Mouse (Mus musculus) limb, embryonic 13.5 days (tissue): Measurements from ENCODE around the gene Bcl2a1b. TPM values are rescaled to one million over a fixed set of nuclear protein-coding genes. Genes with fewer than 3 reads are reported as not detected.
"Not testable (repeated sequence)": the region's sequence is repeated elsewhere in the genome, so short reads cannot be mapped to it uniquely, and the experiment has no call there.

ENCODE experiments used
- ATAC-seq: fragments of 200-750 bp; cut with Nextera tagmentation; 2 replicates; pipeline ENCODE4 v1.8.0; 2017; ENCODE audit warnings: low read depth, moderate number of reproducible peaks, moderate TSS enrichment; ENCODE audit not compliant: low FRiP score
- H3K27ac ChIP-seq: fragments of 300-500 bp; sonication (generic); 2 replicates; pipeline ENCODE4 v1.5.1; 2015; ENCODE audit warnings: inconsistent platforms, mild to moderate bottlenecking, moderate library complexity
- H3K27me3 ChIP-seq: fragments of 300-500 bp; sonication (generic); 2 replicates; pipeline ENCODE4 v1.6.1; 2015; ENCODE audit warnings: mild to moderate bottlenecking, inconsistent platforms
- H3K36me3 ChIP-seq: fragments of 300-500 bp; sonication (generic); 2 replicates; pipeline ENCODE4 v1.6.1; 2015; ENCODE audit warnings: inconsistent platforms, mild to moderate bottlenecking, moderate library complexity
- H3K4me1 ChIP-seq: fragments of 300-500 bp; sonication (generic); 2 replicates; pipeline ENCODE4 v1.6.1; 2015; ENCODE audit warnings: inconsistent platforms
- H3K4me2 ChIP-seq: fragments of 300-500 bp; sonication (generic); replicated peaks from 2 replicates; pipeline ENCODE4 v1.6.1; 2015; ENCODE audit warnings: inconsistent platforms, mild to moderate bottlenecking, moderate library complexity
- H3K4me3 ChIP-seq: fragments of 300-500 bp; sonication (generic); 2 replicates; pipeline ENCODE4 v1.5.1; 2015; ENCODE audit warnings: moderate library complexity, mild to moderate bottlenecking, inconsistent platforms
- H3K9ac ChIP-seq: fragments of 300-500 bp; sonication (generic); 2 replicates; pipeline ENCODE4 v1.6.1; 2015; ENCODE audit warnings: mild to moderate bottlenecking, inconsistent platforms
- H3K9me3 ChIP-seq: fragments of 300-500 bp; sonication (generic); 2 replicates; pipeline ENCODE4 v1.6.1; 2016; ENCODE audit warnings: inconsistent platforms
- WGBS: fragments of 180-500 bp; shearing (Covaris S2); methylation state at CpG from one replicate; pipeline ENCODE4 v1.1.7; 2015; 5-methylcytosine and 5-hydroxymethylcytosine counted together
- polyA plus RNA-seq: library from polyadenylated mRNA; unstranded; fragments of >200 nt; fragmentation: Nextera tagmentation; extraction: Ambion mirVana; gene quantifications from 2 replicates; pipeline ENCODE4 v1.2.1, GENCODE M21; 2015

Gene Bcl2a1b
- polyA plus RNA-seq = 1.1 and 1.8 TPM in 2 replicates

- 83% methylated on average over 5 of the region's 5 CpGs for WGBS
Measured at GRCm38 (mm10) chr9:89198969-89199416, at the start of gene Bcl2a1b, which contains the start of gene Gm29094. TSS of gene Bcl2a1b (plus strand) at chr9:89199209. TSS of gene Gm29094 (plus strand) at chr9:89199379.

GRCm38 (mm10) chr9:89172539-89172938 lies 26.5 kb upstream of the Bcl2a1b start:
- not testable (repeated sequence) for ATAC-seq, H3K4me1 ChIP-seq

More at GRCm38 (mm10) chr9:89198969-89199416, at the start of gene Bcl2a1b, which contains the start of gene Gm29094:
- not testable (repeated sequence) for H3K27ac ChIP-seq, H3K9me3 ChIP-seq, H3K4me1 ChIP-seq, H3K27me3 ChIP-seq, H3K9ac ChIP-seq, H3K4me2 ChIP-seq, ATAC-seq, H3K36me3 ChIP-seq, H3K4me3 ChIP-seq

GRCm38 (mm10) chr9:89178833-89179232 lies 20.2 kb upstream of the Bcl2a1b start:
- H3K4me1 ChIP-seq, H3K36me3 ChIP-seq, ATAC-seq, H3K4me3 ChIP-seq, H3K4me2 ChIP-seq, H3K27ac ChIP-seq, H3K9ac ChIP-seq, H3K9me3 ChIP-seq, H3K27me3 ChIP-seq: not testable (repeated sequence)
- 28% methylated on average over 2 of the region's 3 CpGs for WGBS

More at GRCm38 (mm10) chr9:89172539-89172938, 26.5 kb upstream of the Bcl2a1b start:
- not testable (repeated sequence) for H3K36me3 ChIP-seq, H3K27ac ChIP-seq, H3K9ac ChIP-seq, H3K9me3 ChIP-seq, H3K4me3 ChIP-seq, H3K27me3 ChIP-seq, H3K4me2 ChIP-seq

GRCm38 (mm10) chr9:89179469-89179868 lies 19.5 kb upstream of the Bcl2a1b start:
- not testable (repeated sequence) for ATAC-seq, H3K4me2 ChIP-seq, H3K36me3 ChIP-seq, H3K9me3 ChIP-seq, H3K4me1 ChIP-seq, H3K27ac ChIP-seq, H3K4me3 ChIP-seq, H3K27me3 ChIP-seq, H3K9ac ChIP-seq
- WGBS = 71% methylated on average over 4 of the region's 4 CpGs

GRCm38 (mm10) chr9:89187006-89187405 lies 12.0 kb upstream of the Bcl2a1b start:
- not testable (repeated sequence) for H3K4me3 ChIP-seq, H3K36me3 ChIP-seq, H3K4me1 ChIP-seq, H3K27ac ChIP-seq, H3K9me3 ChIP-seq, H3K27me3 ChIP-seq, H3K4me2 ChIP-seq, ATAC-seq, H3K9ac ChIP-seq
- WGBS = 80% methylated on average over 15 of the region's 15 CpGs

GRCm38 (mm10) chr9:89195483-89195882 lies 3.5 kb upstream of the Bcl2a1b start:
- not testable (repeated sequence) for H3K9me3 ChIP-seq, H3K9ac ChIP-seq, ATAC-seq, H3K27ac ChIP-seq, H3K4me1 ChIP-seq, H3K4me3 ChIP-seq, H3K27me3 ChIP-seq, H3K4me2 ChIP-seq, H3K36me3 ChIP-seq

GRCm38 (mm10) chr9:89197509-89197908 lies 1.5 kb upstream of the Bcl2a1b start:
- not testable (repeated sequence) for H3K36me3 ChIP-seq, H3K27ac ChIP-seq, H3K27me3 ChIP-seq, H3K4me3 ChIP-seq, ATAC-seq, H3K4me2 ChIP-seq, H3K9ac ChIP-seq, H3K9me3 ChIP-seq, H3K4me1 ChIP-seq
- WGBS = 58% methylated on average over 1 of the region's 1 CpGs

GRCm38 (mm10) chr9:89198349-89198748 lies 660 bp upstream of the Bcl2a1b start:
- not testable (repeated sequence) for H3K9ac ChIP-seq, ATAC-seq, H3K9me3 ChIP-seq, H3K27ac ChIP-seq, H3K4me2 ChIP-seq, H3K27me3 ChIP-seq, H3K36me3 ChIP-seq, H3K4me3 ChIP-seq, H3K4me1 ChIP-seq
- 87% methylated on average over 3 of the region's 3 CpGs for WGBS

GRCm38 (mm10) chr9:89202256-89202655 lies 3.2 kb downstream of the Bcl2a1b start:
- not testable (repeated sequence) for ATAC-seq, H3K9me3 ChIP-seq, H3K27me3 ChIP-seq, H3K4me3 ChIP-seq, H3K4me1 ChIP-seq, H3K36me3 ChIP-seq, H3K4me2 ChIP-seq, H3K9ac ChIP-seq, H3K27ac ChIP-seq

- H3K4me3 ChIP-seq, H3K4me2 ChIP-seq, H3K9me3 ChIP-seq, ATAC-seq, H3K36me3 ChIP-seq, H3K4me1 ChIP-seq, H3K27me3 ChIP-seq, H3K27ac ChIP-seq, H3K9ac ChIP-seq: not testable (repeated sequence)
- 75% methylated on average over 1 of the region's 1 CpGs for WGBS
Measured at GRCm38 (mm10) chr9:89208939-89209338, 9.9 kb downstream of the Bcl2a1b start.

- WGBS = 32% methylated on average over 9 of the region's 12 CpGs
Measured at GRCm38 (mm10) chr9:89210353-89211064, 11.5 kb downstream of the Bcl2a1b start, which contains the start of gene Mthfs. TSS of gene Mthfs (plus strand) at chr9:89210676.

GRCm38 (mm10) chr9:89211065-89211858 lies 12.3 kb downstream of the Bcl2a1b start:
- Histone ChIP-seq H3K4me2 (peak overlapping the region; percentile 57), H3K4me3 (peak overlapping the region; percentile 39)
- not testable (repeated sequence) for H3K9ac ChIP-seq, H3K4me1 ChIP-seq, H3K27ac ChIP-seq, H3K36me3 ChIP-seq, H3K27me3 ChIP-seq, H3K9me3 ChIP-seq
- 4% methylated on average over 16 of the region's 44 CpGs for WGBS
- peak; percentile 97 for ATAC-seq

More at GRCm38 (mm10) chr9:89210353-89211064, 11.5 kb downstream of the Bcl2a1b start, which contains the start of gene Mthfs:
- Histone ChIP-seq H3K9ac (peak within 1 kb of the TSS; percentile 43; the same call in 1 of the 2 replicates), H3K4me3 (peak within 1 kb of the TSS; percentile 39), H3K4me2 (peak within 1 kb of the TSS; percentile 57)
- not testable (repeated sequence) for H3K4me1 ChIP-seq, H3K27ac ChIP-seq, H3K9me3 ChIP-seq, H3K27me3 ChIP-seq, H3K36me3 ChIP-seq
- peak; percentile 50 for ATAC-seq
